Mouse (Mus musculus): ENCODE results near the gene Mpp5.

Gene Mpp5

DNA sequence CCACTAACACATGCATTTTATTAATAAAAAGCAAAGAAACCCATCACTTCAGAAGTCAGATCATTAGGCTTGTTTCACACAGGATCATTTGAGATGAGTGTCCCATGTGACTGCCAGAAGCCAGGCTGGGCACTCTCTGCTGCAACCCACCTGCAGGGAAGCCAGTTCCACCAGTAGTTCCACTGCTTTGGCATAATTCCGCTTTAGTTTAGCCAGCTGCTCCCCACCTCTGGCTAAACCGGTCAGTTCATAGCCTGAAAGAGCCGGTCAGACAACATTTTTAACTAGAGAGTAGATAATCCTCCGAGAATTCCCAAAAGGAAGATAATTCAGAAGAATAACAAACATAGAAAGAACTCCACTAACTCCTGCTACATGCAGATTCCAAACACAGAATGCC is 99.5 kb downstream of the Mpp5 start:
- no peak for DNase-seq (ENCODE audit: low spot score)

- peak; percentile 11 for DNase-seq (ENCODE audit: low spot score)
These were observed 112.3 kb downstream of the Mpp5 start for GRCm38 (mm10) chr12:78860921-78861495.

- peak; percentile 98 for DNase-seq (ENCODE audit: low spot score)
These were observed 113.0 kb downstream of the Mpp5 start, which contains the start of the genes Atp6v1d and Eif2s1 for GRCm38 (mm10) chr12:78861496-78862253. TSS of gene Atp6v1d (minus strand) at chr12:78861638. TSS of gene Eif2s1 (plus strand) at chr12:78861819.

DNA sequence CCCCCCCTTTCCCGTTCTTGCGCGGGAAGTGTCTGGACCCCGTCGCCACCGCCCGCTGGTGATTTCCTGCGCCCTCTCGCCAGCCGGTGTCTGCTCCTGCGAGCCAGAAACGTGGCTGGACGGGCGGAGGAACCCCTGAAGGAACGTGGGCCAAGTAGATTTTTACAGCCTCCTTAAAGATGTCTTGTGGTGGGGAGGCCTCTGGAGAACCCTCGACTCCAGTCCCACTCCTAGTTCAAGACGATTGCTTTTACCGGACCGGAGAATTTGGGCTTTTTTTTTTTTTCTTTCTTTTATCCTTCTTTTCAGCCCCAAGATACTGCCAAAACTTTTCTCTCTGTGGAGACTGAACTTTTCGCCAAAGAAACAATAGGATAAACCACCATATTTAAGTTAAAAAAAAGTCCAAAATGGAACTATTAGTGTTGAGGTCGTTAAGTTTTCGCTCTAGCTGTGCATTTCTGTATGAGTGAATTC is 113.6 kb downstream of the Mpp5 start:
- DNase-seq (ENCODE audit: low spot score) = no peak

GRCm38 (mm10) chr12:78865434-78865833 is 116.7 kb downstream of the Mpp5 start:
- DNase-seq (ENCODE audit: low spot score) = no peak

DNA sequence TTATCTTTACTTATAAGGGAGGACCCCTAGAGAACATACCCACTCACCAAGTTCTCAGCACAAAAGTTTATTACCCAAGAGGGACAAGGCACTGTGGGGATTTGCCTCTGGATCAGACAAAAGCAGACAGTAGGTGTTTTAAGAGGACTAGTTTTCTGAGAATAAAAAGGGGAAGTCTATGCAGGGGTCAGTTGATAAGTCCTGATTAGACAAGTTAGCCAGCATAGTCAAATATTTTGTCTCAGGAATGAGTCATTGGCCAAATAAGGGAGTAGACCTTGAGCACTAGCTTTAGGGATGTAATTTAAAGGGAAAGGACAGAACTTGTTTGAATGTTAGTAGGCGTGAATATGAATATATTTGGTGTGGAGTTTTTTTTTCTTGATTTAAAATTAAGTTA is 119.4 kb downstream of the Mpp5 start:
- DNase-seq (ENCODE audit: low spot score) = no peak

DNA sequence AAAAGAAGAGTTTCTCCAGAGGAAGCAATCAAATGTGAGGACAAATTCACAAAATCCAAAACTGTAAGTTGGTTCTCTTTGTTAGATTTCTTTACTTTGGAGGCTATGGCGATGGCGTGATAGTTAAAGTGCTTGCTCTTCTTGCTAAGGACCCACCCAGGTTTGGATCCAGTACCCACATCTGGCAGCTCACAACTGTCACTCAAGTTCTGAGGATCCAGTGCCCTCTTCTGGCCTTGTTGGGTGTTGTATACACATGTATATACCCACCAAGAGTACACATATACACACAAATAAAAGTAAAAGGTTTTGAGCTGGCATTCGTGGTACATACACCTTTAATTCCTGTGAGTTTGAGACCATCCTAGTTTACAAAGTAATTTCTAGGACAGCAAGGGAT is 125.9 kb downstream of the Mpp5 start:
- no peak for DNase-seq (ENCODE audit: low spot score)

DNA sequence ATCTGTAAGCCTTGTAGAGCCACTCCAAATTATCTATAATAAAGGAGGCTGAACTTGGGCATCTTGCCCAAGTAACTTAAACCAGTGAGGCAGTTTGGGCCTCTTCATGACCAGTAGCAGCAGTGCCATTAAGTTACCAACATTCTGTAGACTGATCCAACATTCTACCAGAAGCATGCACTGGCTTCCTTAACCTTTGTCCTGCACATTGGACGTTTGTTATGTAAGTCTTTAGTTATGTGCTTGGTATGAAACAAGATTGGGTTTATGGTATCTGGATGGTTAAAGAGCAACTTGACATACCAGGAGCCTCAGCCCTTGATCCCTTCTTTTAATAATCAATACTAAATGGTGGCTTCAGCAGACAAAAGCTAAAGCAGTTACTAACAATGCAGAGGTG is 141.4 kb downstream of the Mpp5 start:
- DNase-seq (ENCODE audit: low spot score) = no peak
